Mouse (Mus musculus): ENCODE results near the gene Arhgap23. TPM values are rescaled to one million over a fixed set of nuclear protein-coding genes. Genes with fewer than 3 reads are reported as not detected.

The Arhgap23 gene
- polyA plus RNA-seq, 1 experiment: 77.2 TPM

GRCm38 (mm10) chr11:97383764-97384163 is 31.6 kb upstream of the Arhgap23 start:
- no peak overlapping the region for H3K27ac ChIP-seq (ENCODE audit: insufficient read depth, low read length)
- H3K4me1 ChIP-seq (ENCODE audit: control insufficient read depth, insufficient read depth, low read length): no peaks in the 10 kb centered on the region; the same call in 1 of the 2 replicates
- TF ChIP-seq CTCF (IDR thresholded peaks at IDR 0.05; ENCODE audit: borderline replicate concordance, insufficient read depth, low read depth, low read length) (no peak), POLR2A (IDR thresholded peaks at IDR 0.05; ENCODE audit: borderline replicate concordance, insufficient read depth, low read length) (no peak)
- no peaks in the 10 kb centered on the region for H3K27me3 ChIP-seq (ENCODE audit: control insufficient read depth, insufficient read depth, low read length)
- DNase-seq: no peak
- WGBS: 22% methylated on average over 2 of the region's 2 CpGs
- no peak overlapping the region for H3K4me3 ChIP-seq (replicated peaks; ENCODE audit: insufficient read depth, low read depth, low read length)

DNA sequence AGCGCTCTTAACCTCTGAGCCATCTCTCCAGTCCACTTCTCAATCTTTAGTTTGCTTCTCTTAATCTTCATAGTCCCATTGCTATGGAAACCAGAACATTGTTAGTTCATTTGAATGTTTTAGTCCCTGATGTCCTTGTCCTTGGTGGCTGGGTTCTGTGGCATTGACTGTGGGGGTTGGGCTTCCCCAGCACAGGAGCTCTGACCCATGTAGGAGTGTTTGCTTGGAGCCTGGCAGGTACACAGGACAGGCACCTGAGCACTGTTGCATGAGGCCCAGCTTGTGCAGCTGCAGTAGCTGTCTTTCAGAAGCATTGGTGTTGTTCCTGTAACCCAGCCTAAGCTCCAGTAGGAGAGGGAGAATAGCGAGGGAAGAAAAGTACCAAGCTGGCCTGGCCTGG is 27.5 kb upstream of the Arhgap23 start:
- Histone ChIP-seq H3K4me1 (ENCODE audit: control insufficient read depth, insufficient read depth, low read length) (peaks cover 13% of the 10 kb centered on the region), H3K27ac (ENCODE audit: insufficient read depth, low read length) (no peak overlapping the region), H3K27me3 (ENCODE audit: control insufficient read depth, insufficient read depth, low read length) (no peaks in the 10 kb centered on the region), H3K4me3 (replicated peaks; ENCODE audit: insufficient read depth, low read depth, low read length) (no peak overlapping the region)
- DNase-seq: no peak
- TF ChIP-seq POLR2A (IDR thresholded peaks at IDR 0.05; ENCODE audit: borderline replicate concordance, insufficient read depth, low read length) (no peak), CTCF (IDR thresholded peaks at IDR 0.05; ENCODE audit: borderline replicate concordance, insufficient read depth, low read depth, low read length) (no peak; the same call in 1 of the 2 replicates)
- 92% methylated on average over 2 of the region's 2 CpGs for WGBS

- peaks cover 13% of the 10 kb centered on the region for H3K4me1 ChIP-seq (ENCODE audit: control insufficient read depth, insufficient read depth, low read length)
- DNase-seq: no peak
- 90% methylated on average over 8 of the region's 8 CpGs for WGBS
- H3K27ac ChIP-seq (ENCODE audit: insufficient read depth, low read length): no peak overlapping the region
- TF ChIP-seq POLR2A (IDR thresholded peaks at IDR 0.05; ENCODE audit: borderline replicate concordance, insufficient read depth, low read length): no peak
- no peak for TF ChIP-seq CTCF (IDR thresholded peaks at IDR 0.05; ENCODE audit: borderline replicate concordance, insufficient read depth, low read depth, low read length)
- H3K27me3 ChIP-seq (ENCODE audit: control insufficient read depth, insufficient read depth, low read length): no peaks in the 10 kb centered on the region
- H3K4me3 ChIP-seq (replicated peaks; ENCODE audit: insufficient read depth, low read depth, low read length): no peak overlapping the region
Observed at GRCm38 (mm10) chr11:97389127-97389526, 26.2 kb upstream of the Arhgap23 start.

DNA sequence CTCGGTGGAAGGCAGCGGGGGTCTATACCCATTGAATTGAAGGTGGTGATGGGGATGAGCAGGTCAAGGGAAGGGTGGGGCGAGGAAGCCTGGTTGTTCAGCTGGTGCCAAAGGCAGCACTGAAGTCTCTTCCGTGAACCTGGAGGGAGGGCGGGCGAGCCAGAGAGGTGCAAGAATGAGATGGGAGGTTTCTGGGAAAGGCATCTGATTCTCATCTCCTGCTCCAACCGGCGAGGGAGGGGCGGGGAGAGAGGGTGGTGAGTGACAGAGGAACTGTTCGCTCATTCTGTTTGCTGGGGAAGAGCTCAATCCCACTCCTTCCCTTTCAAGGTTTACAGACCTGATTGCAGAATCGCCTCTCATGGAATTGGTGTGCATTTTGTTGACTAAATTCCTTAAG is 21.7 kb upstream of the Arhgap23 start:
- no peak for TF ChIP-seq POLR2A (IDR thresholded peaks at IDR 0.05; ENCODE audit: borderline replicate concordance, insufficient read depth, low read length)
- no peak for TF ChIP-seq CTCF (IDR thresholded peaks at IDR 0.05; ENCODE audit: borderline replicate concordance, insufficient read depth, low read depth, low read length)
- Histone ChIP-seq H3K4me3 (replicated peaks; ENCODE audit: insufficient read depth, low read depth, low read length) (no peak overlapping the region), H3K27ac (ENCODE audit: insufficient read depth, low read length) (no peak overlapping the region), H3K27me3 (ENCODE audit: control insufficient read depth, insufficient read depth, low read length) (no peaks in the 10 kb centered on the region), H3K4me1 (ENCODE audit: control insufficient read depth, insufficient read depth, low read length) (peaks cover 13% of the 10 kb centered on the region)
- DNase-seq: no peak
- WGBS: 77% methylated on average over 11 of the region's 11 CpGs

- TF ChIP-seq CTCF (IDR thresholded peaks at IDR 0.05; ENCODE audit: borderline replicate concordance, insufficient read depth, low read depth, low read length) (no peak), POLR2A (IDR thresholded peaks at IDR 0.05; ENCODE audit: borderline replicate concordance, insufficient read depth, low read length) (no peak)
- Histone ChIP-seq H3K4me1 (ENCODE audit: control insufficient read depth, insufficient read depth, low read length) (peaks cover 12% of the 10 kb centered on the region), H3K27ac (ENCODE audit: insufficient read depth, low read length) (no peak overlapping the region), H3K27me3 (ENCODE audit: control insufficient read depth, insufficient read depth, low read length) (no peaks in the 10 kb centered on the region), H3K4me3 (replicated peaks; ENCODE audit: insufficient read depth, low read depth, low read length) (no peak overlapping the region)
- 85% methylated on average over 11 of the region's 11 CpGs for WGBS
- no peak for DNase-seq
Observed at GRCm38 (mm10) chr11:97394146-97394545, 21.2 kb upstream of the Arhgap23 start.

GRCm38 (mm10) chr11:97398506-97398905 is 16.8 kb upstream of the Arhgap23 start:
- TF ChIP-seq POLR2A (IDR thresholded peaks at IDR 0.05; ENCODE audit: borderline replicate concordance, insufficient read depth, low read length): no peak
- TF ChIP-seq CTCF (IDR thresholded peaks at IDR 0.05; ENCODE audit: borderline replicate concordance, insufficient read depth, low read depth, low read length): no peak

GRCm38 (mm10) chr11:97399958-97400710 is 15.2 kb upstream of the Arhgap23 start:
- H3K4me1 ChIP-seq (ENCODE audit: control insufficient read depth, insufficient read depth, low read length): peaks cover 22% of the 10 kb centered on the region
- peak overlapping the region; percentile 67 for H3K27ac ChIP-seq (ENCODE audit: insufficient read depth, low read length)
- peak overlapping the region; percentile 39 for H3K4me3 ChIP-seq (replicated peaks; ENCODE audit: insufficient read depth, low read depth, low read length)
- H3K27me3 ChIP-seq (ENCODE audit: control insufficient read depth, insufficient read depth, low read length): no peaks in the 10 kb centered on the region
- peak; percentile 85 to 87 for DNase-seq
- 3% methylated on average over 23 of the region's 23 CpGs for WGBS
- TF ChIP-seq POLR2A (IDR thresholded peaks at IDR 0.05; ENCODE audit: borderline replicate concordance, insufficient read depth, low read length) (peak; percentile 30; the same call in 1 of the 2 replicates), CTCF (IDR thresholded peaks at IDR 0.05; ENCODE audit: borderline replicate concordance, insufficient read depth, low read depth, low read length) (peak; percentile 95)

More at GRCm38 (mm10) chr11:97398506-97398905, 16.8 kb upstream of the Arhgap23 start:
- Histone ChIP-seq H3K27ac (ENCODE audit: insufficient read depth, low read length) (no peak overlapping the region), H3K27me3 (ENCODE audit: control insufficient read depth, insufficient read depth, low read length) (no peaks in the 10 kb centered on the region), H3K4me1 (ENCODE audit: control insufficient read depth, insufficient read depth, low read length) (peaks cover 15% of the 10 kb centered on the region; the same call in 1 of the 2 replicates), H3K4me3 (replicated peaks; ENCODE audit: insufficient read depth, low read depth, low read length) (no peak overlapping the region)
- DNase-seq: no peak
- 36% methylated on average over 2 of the region's 2 CpGs for WGBS

GRCm38 (mm10) chr11:97401082-97401481 is 14.3 kb upstream of the Arhgap23 start:
- DNase-seq: peak; percentile 78 to 88
- Histone ChIP-seq H3K27me3 (ENCODE audit: control insufficient read depth, insufficient read depth, low read length) (no peaks in the 10 kb centered on the region), H3K4me3 (replicated peaks; ENCODE audit: insufficient read depth, low read depth, low read length) (no peak overlapping the region), H3K27ac (ENCODE audit: insufficient read depth, low read length) (peak overlapping the region; percentile 34), H3K4me1 (ENCODE audit: control insufficient read depth, insufficient read depth, low read length) (peaks cover 31% of the 10 kb centered on the region)
- whole genome bisulfite sequencing: 8% methylated on average over 6 of the region's 6 CpGs
- peak; percentile 59; the same call in 1 of the 2 replicates for TF ChIP-seq POLR2A (IDR thresholded peaks at IDR 0.05; ENCODE audit: borderline replicate concordance, insufficient read depth, low read length)
- no peak for TF ChIP-seq CTCF (IDR thresholded peaks at IDR 0.05; ENCODE audit: borderline replicate concordance, insufficient read depth, low read depth, low read length)

Measured in cerebellum, adult 2 months (tissue).